Mouse (Mus musculus): ENCODE measurements around the gene Fdx1. TPM values are rescaled to one million over a fixed set of nuclear protein-coding genes. Genes with fewer than 3 reads are reported as not detected.

Fdx1 gene
- total and polyA plus RNA-seq, 3 experiments = 41.6 to 69.2 (median 51.1) TPM

DNA sequence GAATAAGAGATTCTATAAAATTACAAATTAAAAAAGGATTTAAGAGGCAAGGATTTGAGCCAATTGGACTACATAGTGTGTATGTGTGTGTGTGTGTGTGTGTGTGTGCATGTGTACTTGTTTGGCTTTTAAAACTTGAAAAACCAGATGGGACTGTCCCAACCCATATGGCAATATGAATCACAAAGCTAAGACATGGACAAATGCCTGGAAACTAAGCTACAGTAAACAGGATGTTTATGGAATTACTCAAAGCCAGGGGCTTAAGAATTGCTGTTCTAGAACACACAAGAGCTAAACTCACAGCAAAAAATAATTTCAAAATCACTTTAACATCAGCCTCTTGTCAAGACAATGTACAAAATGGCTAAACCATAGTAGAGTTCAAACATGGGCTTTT lies 4.4 kb downstream of the Fdx1 start:
- Histone ChIP-seq H3K36me3 (replicated peaks in 1 of 2; ENCODE audit: control insufficient read depth in 1 of 2, insufficient read depth in 1 of 2, low read length in 1 of 2) (peaks cover 14 to 30% of the 10 kb centered on the region in 2 experiments), H3K4me1 (ENCODE audit: control insufficient read depth in 1 of 2, insufficient read depth in 2 of 2) (peaks cover 4 to 35% of the 10 kb centered on the region in 2 experiments; a peak in 3 of 4 replicates), H3K9me3 (replicated peaks; ENCODE audit: low read length) (no peaks in the 10 kb centered on the region), H3K79me2 (replicated peaks; ENCODE audit: control insufficient read depth, extremely low read depth, insufficient read depth, poor library complexity, severe bottlenecking) (peaks cover 2% of the 10 kb centered on the region), H3K9ac (ENCODE audit: insufficient read depth, low read depth) (no peak overlapping the region), H3K4me2 (ENCODE audit: insufficient read depth, low read depth, poor library complexity, severe bottlenecking) (no peak overlapping the region), H3K27me3 (replicated peaks) (no peaks in the 10 kb centered on the region), H3K27ac (ENCODE audit: insufficient read depth, low read depth) (no peak overlapping the region), H3K4me3 (replicated peaks in 1 of 3; ENCODE audit: low read depth in 2 of 3, low read length in 2 of 3, poor library complexity in 1 of 3) (no peak overlapping the region)
- in situ Hi-C loops (cut with MboI; ENCODE audit: low pct_ligation_motif_present, low pct_unique_long_range_greater_than_20kb, low sequenced_read_pairs) (no loop called here), dilution Hi-C loops (cut with MboI; ENCODE audit: extremely low pct_ligation_motif_present, extremely low pct_unique_long_range_greater_than_20kb, low sequenced_read_pairs) (no loop called here)
- TF ChIP-seq CTCF (conservative IDR thresholded peaks at IDR 0.05 in 1 of 2, IDR thresholded peaks at IDR 0.05 in 1 of 2; ENCODE audit: low read depth in 2 of 2, low read length in 2 of 2) = no peak
- no peak for TF ChIP-seq BHLHE40 (IDR thresholded peaks at IDR 0.05; ENCODE audit: low read depth, low read length)
- no peak for TF ChIP-seq USF2 (conservative IDR thresholded peaks at IDR 0.05; ENCODE audit: low read depth, low read length)
- TF ChIP-seq POLR2A (IDR thresholded peaks at IDR 0.05; ENCODE audit: low read depth, low read length) = no peak
- TF ChIP-seq MXI1 (IDR thresholded peaks at IDR 0.05; ENCODE audit: low read depth, low read length) = no peak
- TF ChIP-seq TCF12 (IDR thresholded peaks at IDR 0.05; ENCODE audit: low read depth, low read length) = no peak
- no peak for TF ChIP-seq JUND (conservative IDR thresholded peaks at IDR 0.05; ENCODE audit: low read depth, low read length)
- no peak for TF ChIP-seq MAZ (IDR thresholded peaks at IDR 0.05; ENCODE audit: low read depth, low read length)
- TF ChIP-seq MAX (IDR thresholded peaks at IDR 0.05; ENCODE audit: low read length) = no peak
- TF ChIP-seq ZC3H11A (IDR thresholded peaks at IDR 0.05; ENCODE audit: low read depth, low read length) = no peak
- TF ChIP-seq MEF2A (IDR thresholded peaks at IDR 0.05; ENCODE audit: borderline replicate concordance, low read depth, low read length) = no peak
- no peak for DNase-seq (ENCODE audit: extremely low read depth)

DNA sequence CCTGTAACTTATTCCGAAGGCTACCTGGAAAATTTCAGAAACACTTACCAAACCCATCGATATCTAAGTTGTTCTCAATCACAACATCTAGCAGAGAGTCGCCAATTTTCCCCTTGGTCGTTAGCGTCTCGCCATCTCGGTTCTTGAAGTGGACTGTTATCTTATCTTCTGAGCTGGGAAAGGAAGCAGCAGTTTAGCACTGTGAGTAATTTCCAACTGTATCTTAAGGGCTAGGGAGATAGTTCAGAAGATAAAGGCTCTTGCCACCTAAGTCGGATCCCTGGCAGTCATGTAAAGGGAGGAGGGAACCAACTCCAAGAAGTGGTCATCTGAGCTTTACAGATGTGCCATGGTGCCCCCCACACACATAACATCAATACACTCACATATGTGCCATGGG lies 6.3 kb downstream of the Fdx1 start:
- Histone ChIP-seq H3K9ac (ENCODE audit: insufficient read depth, low read depth) (no peak overlapping the region), H3K9me3 (replicated peaks; ENCODE audit: low read length) (no peaks in the 10 kb centered on the region), H3K4me3 (replicated peaks in 1 of 3; ENCODE audit: low read depth in 2 of 3, low read length in 2 of 3, poor library complexity in 1 of 3) (no peak overlapping the region), H3K27ac (ENCODE audit: insufficient read depth, low read depth) (no peak overlapping the region), H3K79me2 (replicated peaks; ENCODE audit: control insufficient read depth, extremely low read depth, insufficient read depth, poor library complexity, severe bottlenecking) (peaks cover 2% of the 10 kb centered on the region), H3K4me2 (ENCODE audit: insufficient read depth, low read depth, poor library complexity, severe bottlenecking) (no peak overlapping the region), H3K36me3 (replicated peaks in 1 of 2; ENCODE audit: control insufficient read depth in 1 of 2, insufficient read depth in 1 of 2, low read length in 1 of 2) (peaks cover 16 to 41% of the 10 kb centered on the region in 2 experiments), H3K4me1 (ENCODE audit: control insufficient read depth in 1 of 2, insufficient read depth in 2 of 2) (peaks cover 2 to 46% of the 10 kb centered on the region in 2 experiments; a peak in 3 of 4 replicates), H3K27me3 (replicated peaks) (no peaks in the 10 kb centered on the region)
- dilution Hi-C loops (cut with MboI; ENCODE audit: extremely low pct_ligation_motif_present, extremely low pct_unique_long_range_greater_than_20kb, low sequenced_read_pairs) (no loop called here), in situ Hi-C loops (cut with MboI; ENCODE audit: low pct_ligation_motif_present, low pct_unique_long_range_greater_than_20kb, low sequenced_read_pairs) (no loop called here)
- TF ChIP-seq SMC3 (IDR thresholded peaks at IDR 0.05; ENCODE audit: low read depth, low read length) (no peak), SIN3A (IDR thresholded peaks at IDR 0.05; ENCODE audit: low read length) (no peak), PAX5 (IDR thresholded peaks at IDR 0.05; ENCODE audit: low read length) (no peak), ZC3H11A (IDR thresholded peaks at IDR 0.05; ENCODE audit: low read depth, low read length) (no peak), MYC (IDR thresholded peaks at IDR 0.05; ENCODE audit: low read depth, low read length) (no peak), USF2 (conservative IDR thresholded peaks at IDR 0.05; ENCODE audit: low read depth, low read length) (no peak), RCOR1 (conservative IDR thresholded peaks at IDR 0.05; ENCODE audit: low read depth, low read length) (no peak), ZNF384 (IDR thresholded peaks at IDR 0.05; ENCODE audit: low read depth, low read length) (no peak), EP300 (IDR thresholded peaks at IDR 0.05; ENCODE audit: low read length) (no peak), CHD2 (IDR thresholded peaks at IDR 0.05; ENCODE audit: low read length) (no peak), NELFE (IDR thresholded peaks at IDR 0.05; ENCODE audit: low read depth, low read length) (no peak), MXI1 (IDR thresholded peaks at IDR 0.05; ENCODE audit: low read depth, low read length) (no peak), ELF1 (IDR thresholded peaks at IDR 0.05; ENCODE audit: low read depth, low read length) (no peak), E2F4 (IDR thresholded peaks at IDR 0.05; ENCODE audit: insufficient replicate concordance, low read depth, low read length) (no peak)
- DNase-seq (ENCODE audit: extremely low read depth) = no peak

All from CH12.LX (cell line).